Mouse (Mus musculus) heart, postnatal 0 days (tissue): ENCODE measurements around the gene Neurod2. TPM values are rescaled to one million over a fixed set of nuclear protein-coding genes. Genes with fewer than 3 reads are reported as not detected.

Experiments
- ATAC-seq: fragments of 200-750 bp; cut with Nextera tagmentation; 2 replicates; pipeline ENCODE4 v1.8.0; 2017; ENCODE audit warnings: low read depth, moderate number of reproducible peaks, moderate library complexity; ENCODE audit not compliant: insufficient read depth
- DNase-seq: peaks from one replicate; pipeline ENCODE4 v3.0.0-alpha.2; 2016; ENCODE audit warnings: low spot score
- H3K27ac ChIP-seq: fragments of 300-500 bp; sonication (generic); 2 replicates; pipeline ENCODE4 v1.5.1; 2014; ENCODE audit warnings: low read depth, mild to moderate bottlenecking
- H3K27me3 ChIP-seq: fragments of 300-500 bp; sonication (generic); 2 replicates; pipeline ENCODE4 v1.6.1; 2014; ENCODE audit warnings: low read length, mixed read lengths; ENCODE audit not compliant: control insufficient read depth, insufficient read depth
- H3K36me3 ChIP-seq: fragments of 300-500 bp; sonication (generic); replicated peaks from 2 replicates; pipeline ENCODE4 v1.6.1; 2014; ENCODE audit warnings: low read length, mixed read lengths; ENCODE audit not compliant: control insufficient read depth, insufficient read depth
- H3K4me1 ChIP-seq: fragments of 300-500 bp; sonication (generic); 2 replicates; pipeline ENCODE4 v1.6.1; 2014; ENCODE audit warnings: antibody characterized with exemption; ENCODE audit not compliant: control insufficient read depth, insufficient read depth
- H3K4me2 ChIP-seq: fragments of 300-500 bp; sonication (generic); 2 replicates; pipeline ENCODE4 v1.6.1; 2014; ENCODE audit warnings: low read depth, mild to moderate bottlenecking, low read length, moderate library complexity
- H3K4me3 ChIP-seq: fragments of 300-500 bp; sonication (generic); 2 replicates; pipeline ENCODE4 v1.5.1; 2014; ENCODE audit warnings: low read depth, low read length
- H3K9ac ChIP-seq: fragments of 300-500 bp; sonication (generic); replicated peaks from 2 replicates; pipeline ENCODE4 v1.6.1; 2014; ENCODE audit warnings: low read depth, low read length, mixed read lengths
- H3K9me3 ChIP-seq: fragments of 300-500 bp; sonication (generic); replicated peaks from 2 replicates; pipeline ENCODE4 v1.6.1; 2016; ENCODE audit warnings: low read length; ENCODE audit not compliant: control insufficient read depth
- CTCF ChIP-seq: IDR thresholded peaks from 2 replicates; pipeline ENCODE4 v1.5.1; 2016; ENCODE audit warnings: antibody characterized with exemption, control low read depth, low read depth
- EP300 ChIP-seq: IDR thresholded peaks from 2 replicates; pipeline ENCODE4 v1.6.1; 2016; ENCODE audit warnings: antibody characterized with exemption, low read depth
- WGBS: fragments of 180-500 bp; shearing (Covaris S2); extraction: QIAGEN DNeasy Blood & Tissue Kit; methylation state at CpG from one replicate; pipeline ENCODE4 v1.1.7; 2014; 5-methylcytosine and 5-hydroxymethylcytosine counted together
- polyA plus RNA-seq: library from polyadenylated mRNA; unstranded; fragments of >200 nt; fragmentation: Nextera tagmentation; extraction: Ambion mirVana; gene quantifications from 2 replicates; pipeline ENCODE4 v1.2.1, GENCODE M21; 2015
- total RNA-seq: library from RNA; depleted of rRNA; stranded (reverse); fragments of >200 nt; gene quantifications from 2 replicates; pipeline ENCODE4 v1.2.3, GENCODE M21; 2014; ENCODE audit warnings: low replicate concordance

Neurod2 gene
- total and polyA plus RNA-seq, 2 experiments from 2014 or later: not detected

DNA sequence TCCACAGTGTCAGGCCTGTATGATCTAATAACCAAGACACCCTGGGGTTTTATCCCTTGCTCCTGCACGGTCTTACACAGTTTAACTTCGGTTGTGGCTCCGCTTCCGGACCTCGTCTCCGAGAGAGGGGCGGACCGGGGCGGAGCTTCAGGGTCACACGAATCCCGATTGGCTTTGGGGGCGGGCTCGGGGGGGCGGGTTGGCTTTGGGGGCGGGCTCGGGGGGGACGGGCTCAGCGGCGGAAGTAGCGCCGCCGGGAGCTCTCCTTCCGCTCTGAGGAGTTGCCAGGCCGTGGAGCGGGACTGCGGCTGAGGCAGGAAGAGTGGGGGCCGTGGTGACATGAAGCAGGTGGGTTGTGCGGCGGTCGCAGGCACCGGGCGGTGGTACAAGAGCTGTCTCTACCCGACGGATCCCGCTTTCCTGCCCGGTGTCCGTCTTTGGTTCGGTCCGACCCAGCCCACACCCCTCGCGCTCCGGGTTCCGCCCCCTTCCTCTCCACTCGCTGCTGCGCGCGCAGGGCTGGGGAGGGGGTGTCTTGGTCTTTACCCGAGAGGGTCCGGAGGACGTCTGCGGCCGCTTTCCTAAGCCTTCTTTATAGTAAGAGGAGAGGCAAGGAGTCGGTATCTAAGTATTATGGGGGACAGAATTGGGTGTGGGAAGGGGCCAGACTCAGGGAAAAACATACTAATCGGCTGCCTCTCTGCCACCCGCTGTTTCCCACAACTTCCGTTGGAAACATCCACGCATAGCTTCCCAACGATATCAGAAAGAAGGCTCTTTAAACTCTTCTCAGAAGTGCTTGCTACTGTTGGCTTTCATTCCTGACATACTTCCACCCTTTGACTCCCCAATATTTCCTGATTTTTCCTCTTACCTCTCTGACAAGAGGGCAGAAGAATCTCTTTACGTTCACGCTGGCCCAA is 29.0 kb upstream of the Neurod2 start, which contains the start of gene Stard3:
TSS of gene Stard3 (plus strand) at position 208 of the 923 bp plus-strand sequence.
- under 1% methylated on average over 58 of the region's 60 CpGs for WGBS
- Histone ChIP-seq H3K4me2 (peak within 1 kb of the TSS; percentile 81), H3K36me3 (no peaks in the 10 kb centered on the region), H3K9ac (peak within 1 kb of the TSS; percentile 63), H3K4me3 (peak within 1 kb of the TSS; percentile 82), H3K4me1 (peaks cover 19% of the 10 kb centered on the region), H3K27ac (peak within 1 kb of the TSS; percentile 91), H3K9me3 (no peaks in the 10 kb centered on the region), H3K27me3 (no peaks in the 10 kb centered on the region)
- TF ChIP-seq EP300 (no peak), CTCF (no peak)
- DNase-seq (peak; percentile 87), ATAC-seq (peak; percentile 87)

DNA sequence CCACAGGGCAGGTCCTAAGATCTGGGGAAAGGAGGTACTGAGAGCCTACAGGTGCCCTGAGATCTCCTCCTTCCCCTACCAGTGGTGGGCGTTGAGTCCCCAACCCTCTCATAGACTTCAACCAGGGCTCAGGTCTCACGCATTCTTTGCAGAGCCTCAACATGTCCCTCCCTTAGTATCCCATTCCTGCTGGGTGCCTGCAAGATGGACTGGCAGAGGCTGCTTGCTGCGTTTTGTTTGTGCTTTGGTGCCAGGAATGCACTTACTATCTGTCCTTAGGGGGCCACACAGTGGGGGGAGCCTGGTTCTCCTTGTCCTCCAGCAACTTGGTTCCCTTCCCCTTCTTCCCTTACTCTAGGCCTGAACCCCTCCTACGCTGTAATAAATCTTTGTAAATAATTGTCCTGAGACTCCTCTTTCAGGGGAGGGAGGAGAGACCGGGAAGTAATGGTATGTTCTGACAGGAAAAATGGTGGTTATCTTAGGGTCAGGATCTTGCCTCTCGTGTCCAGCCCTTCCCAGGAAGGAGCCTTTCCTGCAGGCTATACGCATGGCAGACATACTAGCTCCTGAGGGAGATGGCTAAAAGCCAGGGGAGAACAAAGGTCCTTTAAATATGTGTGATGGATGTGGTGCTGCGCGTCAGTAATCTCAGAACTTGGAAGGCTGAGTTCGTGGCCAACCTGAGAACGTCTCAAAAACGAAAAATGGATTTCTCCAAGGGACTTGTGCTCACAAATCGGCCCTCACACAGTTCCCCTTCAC is 28.1 kb upstream of the Neurod2 start:
- H3K27ac ChIP-seq: peak overlapping the region; percentile 91
- H3K4me1 ChIP-seq: peaks cover 19% of the 10 kb centered on the region
- peak; percentile 34 for DNase-seq
- H3K36me3 ChIP-seq: no peaks in the 10 kb centered on the region
- 12% methylated on average over 13 of the region's 13 CpGs for WGBS
- peak overlapping the region; percentile 82 for H3K4me3 ChIP-seq
- H3K9ac ChIP-seq: peak overlapping the region; percentile 63; the same call in 1 of the 2 replicates
- peak overlapping the region; percentile 81 for H3K4me2 ChIP-seq
- ATAC-seq: peak; percentile 28
- no peaks in the 10 kb centered on the region for H3K27me3 ChIP-seq
- H3K9me3 ChIP-seq: no peaks in the 10 kb centered on the region
- TF ChIP-seq CTCF (no peak), EP300 (0 out of 2 replicates have a peak, but pooled peaks have one; percentile 41)

DNA sequence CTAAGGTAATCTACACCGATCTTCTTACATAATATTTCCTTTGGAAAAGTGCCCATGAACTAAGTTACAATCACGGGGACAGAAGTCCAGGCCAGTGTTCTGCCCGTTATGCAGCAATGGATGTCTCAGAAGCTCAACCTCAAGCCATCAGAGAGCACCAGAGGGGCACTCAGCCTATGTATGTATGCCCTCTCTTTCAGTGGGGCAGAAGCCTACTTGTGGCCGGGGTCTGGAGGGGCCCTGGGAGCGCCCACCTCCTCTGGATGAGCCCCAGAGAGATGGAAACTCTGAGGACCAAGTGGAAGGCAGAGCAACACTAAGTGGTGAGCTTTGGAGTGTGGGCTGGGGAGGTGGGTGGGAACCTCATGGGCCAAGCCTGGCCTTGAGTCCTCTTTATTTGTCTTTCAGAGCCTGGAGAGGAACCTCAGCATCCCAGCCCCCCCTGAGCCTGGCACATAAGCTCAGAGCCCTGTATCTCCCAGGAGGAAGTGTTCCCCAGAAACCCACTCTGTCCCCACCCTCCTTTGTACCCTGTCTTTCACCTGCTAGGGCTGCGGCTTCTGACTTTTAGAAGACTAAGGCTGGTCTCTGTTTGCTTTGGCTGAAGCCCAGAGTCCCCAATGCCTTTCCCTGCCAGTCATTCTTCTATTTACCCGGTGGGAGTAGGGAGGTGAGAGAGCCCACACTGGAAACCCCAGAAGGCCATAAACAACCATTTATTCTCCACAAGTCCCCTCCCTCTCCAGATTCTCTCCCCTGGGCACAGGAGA is 27.4 kb upstream of the Neurod2 start:
- Histone ChIP-seq H3K4me1 (peaks cover 19% of the 10 kb centered on the region), H3K9ac (no peak overlapping the region), H3K9me3 (no peaks in the 10 kb centered on the region), H3K27ac (peak overlapping the region; percentile 91), H3K36me3 (no peaks in the 10 kb centered on the region), H3K4me3 (no peak overlapping the region), H3K4me2 (peak overlapping the region; percentile 81; the same call in 1 of the 2 replicates), H3K27me3 (no peaks in the 10 kb centered on the region)
- TF ChIP-seq EP300 (no peak), CTCF (no peak)
- DNase-seq (no peak), ATAC-seq (no peak)
- 62% methylated on average over 7 of the region's 7 CpGs for WGBS

DNA sequence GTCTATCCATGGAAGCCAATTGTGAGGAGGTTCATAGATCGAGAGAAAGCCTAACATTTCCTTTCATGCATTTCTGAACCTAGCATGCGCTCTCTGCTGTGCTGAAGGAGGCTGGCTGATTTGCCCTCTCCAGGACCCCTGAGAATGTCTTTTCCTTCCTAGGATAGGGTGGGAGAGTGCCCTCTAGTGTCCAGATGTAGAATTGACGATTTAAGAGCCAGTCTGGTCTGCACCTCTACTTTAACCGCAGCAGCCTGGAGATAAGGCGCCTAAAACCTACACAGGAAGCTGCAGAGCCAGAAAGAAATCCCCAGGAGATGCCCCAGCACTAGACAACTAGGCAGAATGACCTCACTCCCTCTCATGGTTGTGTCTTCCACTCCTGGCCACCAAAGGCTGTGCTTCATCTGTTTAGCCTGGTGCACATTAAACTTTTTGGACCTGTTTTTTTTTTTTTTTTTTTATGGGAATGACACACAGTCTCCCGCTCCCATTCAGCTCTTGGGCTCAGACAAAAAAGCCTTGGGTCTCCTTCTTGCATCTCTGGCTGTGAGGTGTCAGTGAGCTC is 26.4 kb upstream of the Neurod2 start:
- Histone ChIP-seq H3K36me3 (no peaks in the 10 kb centered on the region), H3K27ac (no peak overlapping the region), H3K4me2 (no peak overlapping the region), H3K4me1 (peaks cover 19% of the 10 kb centered on the region), H3K9ac (no peak overlapping the region), H3K9me3 (no peaks in the 10 kb centered on the region), H3K27me3 (no peaks in the 10 kb centered on the region), H3K4me3 (no peak overlapping the region)
- ATAC-seq (no peak), DNase-seq (peak; percentile 58)
- WGBS: 7% methylated on average over 6 of the region's 6 CpGs
- TF ChIP-seq CTCF (peak; percentile 83), EP300 (no peak)
